Mouse (Mus musculus): Measurements from ENCODE around the gene Aldh9a1. TPM values are rescaled to one million over a fixed set of nuclear protein-coding genes. Genes with fewer than 3 reads are reported as not detected.
"Not testable (repeated sequence)": the region's sequence is repeated elsewhere in the genome, so short reads cannot be mapped to it uniquely, and the experiment has no call there.

Aldh9a1 gene
- polyA plus RNA-seq, 1 experiment from 2014 or later = 39.5 TPM

DNA sequence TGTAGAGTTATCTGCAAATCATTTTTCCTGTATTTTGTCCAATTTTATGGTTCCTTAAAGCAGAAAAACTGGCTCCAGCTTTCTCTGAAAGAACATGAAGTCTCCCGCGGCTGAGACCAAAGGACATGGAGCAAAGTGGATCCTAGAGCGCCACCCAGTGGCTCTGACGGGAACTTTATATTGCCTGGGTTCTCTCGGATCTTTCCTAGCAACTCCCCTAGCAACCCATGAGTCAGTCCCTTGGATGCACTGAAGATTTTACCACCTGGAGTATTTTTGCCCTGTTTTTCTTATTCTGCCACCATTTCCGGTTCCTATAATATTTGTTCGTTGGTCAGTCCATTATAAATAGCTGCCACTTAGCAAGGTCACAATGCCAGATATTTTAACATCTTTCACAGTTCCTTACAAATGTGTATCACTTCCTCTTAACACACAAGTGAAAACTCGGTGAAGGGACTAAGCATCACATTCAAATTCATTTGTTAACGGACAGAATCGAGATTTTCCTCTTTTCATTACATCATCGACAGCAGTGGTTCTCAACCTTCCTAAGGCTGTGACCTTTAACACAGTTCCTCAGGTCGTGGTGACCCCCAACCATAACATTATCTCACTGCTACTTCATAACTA lies 12.2 kb upstream of the Aldh9a1 start:
- peaks cover 9% of the 10 kb centered on the region for H3K4me1 ChIP-seq (replicated peaks)
- WGBS = 20% methylated on average over 12 of the region's 12 CpGs
- H3K27ac ChIP-seq = no peak overlapping the region
- no peak overlapping the region for H3K4me3 ChIP-seq
- no peaks in the 10 kb centered on the region for H3K9me3 ChIP-seq
- H3K27me3 ChIP-seq (ENCODE audit: insufficient read depth, poor library complexity, severe bottlenecking) = peaks cover 21% of the 10 kb centered on the region
- peaks cover 7% of the 10 kb centered on the region for H3K36me3 ChIP-seq
- DNase-seq (ENCODE audit: low spot score) = peak; percentile 86

DNA sequence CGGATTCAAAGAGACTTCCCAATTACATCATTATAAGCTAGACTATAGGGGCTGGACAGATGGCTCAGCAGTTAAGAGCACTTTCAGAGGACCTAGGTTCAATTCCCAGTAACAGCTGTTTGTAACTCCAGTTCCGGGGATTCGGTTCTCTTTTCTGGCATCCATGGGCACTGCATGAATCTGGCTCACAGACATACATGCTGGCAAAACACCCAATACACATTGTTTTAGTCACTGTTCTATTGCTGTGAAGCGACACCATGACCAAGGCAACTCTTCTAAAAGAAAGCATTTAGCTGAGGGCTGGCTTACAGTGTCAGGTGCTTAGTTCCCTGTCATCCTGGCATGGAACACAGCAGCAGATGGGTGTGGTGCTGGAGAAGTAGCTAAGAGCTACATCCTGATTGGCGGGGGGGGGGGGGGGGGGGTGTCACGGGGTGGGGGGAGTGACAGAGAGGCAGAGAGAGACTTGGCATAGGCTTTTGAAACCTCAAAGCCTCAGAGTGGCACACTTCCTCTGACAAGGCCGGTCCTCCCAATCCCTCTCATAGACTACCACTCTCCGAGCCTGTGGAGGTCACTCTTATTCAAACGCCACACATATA lies 10.5 kb upstream of the Aldh9a1 start:
- no peaks in the 10 kb centered on the region for H3K36me3 ChIP-seq
- 77% methylated on average over 8 of the region's 9 CpGs for WGBS
- H3K4me1 ChIP-seq (replicated peaks) = peaks cover 9% of the 10 kb centered on the region
- no peak overlapping the region for H3K4me3 ChIP-seq
- no peak for DNase-seq (ENCODE audit: low spot score)
- H3K27ac ChIP-seq = no peak overlapping the region
- H3K27me3 ChIP-seq (ENCODE audit: insufficient read depth, poor library complexity, severe bottlenecking) = peaks cover 21% of the 10 kb centered on the region
- H3K9me3 ChIP-seq = no peaks in the 10 kb centered on the region

- Histone ChIP-seq H3K4me3 (peak overlapping the region; percentile 56), H3K9me3 (no peaks in the 10 kb centered on the region), H3K4me1 (replicated peaks) (peaks cover 9% of the 10 kb centered on the region), H3K27ac (peak overlapping the region; percentile 56; the same call in 1 of the 2 replicates), H3K36me3 (no peaks in the 10 kb centered on the region), H3K27me3 (ENCODE audit: insufficient read depth, poor library complexity, severe bottlenecking) (peaks cover 21% of the 10 kb centered on the region)
- 3% methylated on average over 47 of the region's 47 CpGs for WGBS
- peak; percentile 20 for DNase-seq (ENCODE audit: low spot score)
Observed at GRCm38 (mm10) chr1:167340111-167340787, 9.5 kb upstream of the Aldh9a1 start.

DNA sequence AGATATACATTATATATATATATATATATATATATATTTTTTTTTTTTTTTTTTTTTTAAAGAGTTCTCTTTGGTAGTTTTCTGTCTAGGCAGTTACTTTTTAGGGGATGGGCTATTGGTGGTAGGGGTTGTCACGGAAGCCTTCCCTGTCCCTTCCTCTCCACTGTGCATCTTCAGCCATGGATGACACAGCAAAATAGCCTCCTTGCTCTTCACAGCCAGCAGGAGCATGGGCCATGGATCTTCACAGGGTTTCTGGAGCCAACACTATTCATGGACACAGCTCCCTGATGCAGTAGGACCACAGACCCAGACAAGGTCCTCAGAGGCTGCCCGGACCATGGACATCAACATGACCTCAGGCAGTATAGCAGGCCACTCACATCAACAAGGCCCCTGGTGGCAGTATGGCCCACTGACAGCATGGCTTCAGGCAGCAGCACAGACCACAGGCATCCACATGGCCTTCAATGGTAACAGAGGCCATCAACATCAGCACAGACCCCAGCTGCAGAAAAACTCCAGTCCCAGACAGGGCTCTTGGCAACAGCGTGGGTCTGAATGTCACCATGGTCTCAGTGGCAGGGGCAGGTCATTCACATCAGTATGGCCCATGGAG lies 8.8 kb upstream of the Aldh9a1 start:
- Histone ChIP-seq H3K27me3 (ENCODE audit: insufficient read depth, poor library complexity, severe bottlenecking) (peaks cover 21% of the 10 kb centered on the region), H3K4me3 (no peak overlapping the region), H3K4me1 (replicated peaks) (peaks cover 9% of the 10 kb centered on the region), H3K9me3 (no peaks in the 10 kb centered on the region), H3K27ac (no peak overlapping the region), H3K36me3 (no peaks in the 10 kb centered on the region)
- WGBS = 90% methylated on average over 3 of the region's 3 CpGs
- peak; percentile 15 for DNase-seq (ENCODE audit: low spot score)

GRCm38 (mm10) chr1:167342831-167343230 lies 7.0 kb upstream of the Aldh9a1 start:
- Histone ChIP-seq H3K4me3 (no peak overlapping the region), H3K36me3 (no peaks in the 10 kb centered on the region), H3K27ac (no peak overlapping the region), H3K27me3 (ENCODE audit: insufficient read depth, poor library complexity, severe bottlenecking) (peaks cover 21% of the 10 kb centered on the region), H3K9me3 (no peaks in the 10 kb centered on the region), H3K4me1 (replicated peaks) (peaks cover 9% of the 10 kb centered on the region)
- no peak for DNase-seq (ENCODE audit: low spot score)
- WGBS = 89% methylated on average over 10 of the region's 10 CpGs

DNA sequence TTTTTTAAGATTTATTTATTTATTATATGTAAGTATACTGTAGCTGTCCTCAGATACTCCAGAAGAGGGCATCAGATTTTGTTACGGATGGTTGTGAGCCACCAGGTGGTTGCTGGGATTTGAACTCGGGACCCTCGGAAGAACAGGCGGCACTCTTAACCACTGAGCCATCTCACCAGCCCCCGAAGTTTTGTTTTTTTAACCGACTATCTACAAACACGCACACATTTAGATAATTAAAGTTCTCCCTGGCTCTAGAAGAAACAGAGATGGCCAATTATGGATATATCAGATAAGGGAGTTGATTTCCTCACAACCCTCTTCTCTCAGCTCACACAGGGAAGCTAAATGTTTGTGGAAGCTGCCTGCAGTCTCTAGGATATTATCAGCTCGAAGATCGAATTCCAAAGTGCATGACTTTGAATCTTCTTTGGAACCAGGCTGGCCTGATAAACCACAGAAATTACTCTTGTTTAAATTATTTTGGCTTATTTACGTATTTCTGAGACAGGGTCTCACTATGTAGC lies 3.7 kb upstream of the Aldh9a1 start:
- not testable (repeated sequence) for H3K4me3 ChIP-seq; H3K27ac ChIP-seq; H3K27me3 ChIP-seq (ENCODE audit: insufficient read depth, poor library complexity, severe bottlenecking); H3K36me3 ChIP-seq; DNase-seq (ENCODE audit: low spot score); H3K9me3 ChIP-seq
- H3K4me1 ChIP-seq (replicated peaks) = peaks cover 10% of the 10 kb centered on the region
- WGBS = 91% methylated on average over 10 of the region's 10 CpGs

DNA sequence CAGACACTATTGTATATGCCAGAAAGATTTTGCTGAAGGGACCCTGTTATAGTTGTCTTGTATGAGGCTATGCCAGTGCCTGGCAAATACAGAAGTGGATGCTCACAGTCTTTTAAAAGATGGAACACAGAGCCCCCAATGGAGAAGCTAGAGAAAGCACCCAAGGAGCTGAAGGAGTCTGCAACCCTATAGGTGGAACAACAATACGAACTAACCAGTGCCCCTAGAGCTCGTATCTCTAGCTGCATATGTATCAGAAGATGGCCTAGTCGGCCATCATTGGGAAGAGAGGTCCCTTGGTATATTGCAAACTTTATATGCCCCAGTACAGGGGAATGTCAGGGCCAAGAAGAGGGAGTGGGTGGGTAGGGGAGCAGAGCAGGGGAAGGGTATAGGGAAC lies 585 bp upstream of the Aldh9a1 start:
- DNase-seq (ENCODE audit: low spot score); H3K27me3 ChIP-seq (ENCODE audit: insufficient read depth, poor library complexity, severe bottlenecking); H3K9me3 ChIP-seq; H3K36me3 ChIP-seq; H3K27ac ChIP-seq: not testable (repeated sequence)
- 68% methylated on average over 3 of the region's 3 CpGs for WGBS
- Histone ChIP-seq H3K4me3 (0 out of 2 replicates have a peak overlapping the region, but pooled peaks have one; percentile 85), H3K4me1 (replicated peaks) (peaks cover 11% of the 10 kb centered on the region)

DNA sequence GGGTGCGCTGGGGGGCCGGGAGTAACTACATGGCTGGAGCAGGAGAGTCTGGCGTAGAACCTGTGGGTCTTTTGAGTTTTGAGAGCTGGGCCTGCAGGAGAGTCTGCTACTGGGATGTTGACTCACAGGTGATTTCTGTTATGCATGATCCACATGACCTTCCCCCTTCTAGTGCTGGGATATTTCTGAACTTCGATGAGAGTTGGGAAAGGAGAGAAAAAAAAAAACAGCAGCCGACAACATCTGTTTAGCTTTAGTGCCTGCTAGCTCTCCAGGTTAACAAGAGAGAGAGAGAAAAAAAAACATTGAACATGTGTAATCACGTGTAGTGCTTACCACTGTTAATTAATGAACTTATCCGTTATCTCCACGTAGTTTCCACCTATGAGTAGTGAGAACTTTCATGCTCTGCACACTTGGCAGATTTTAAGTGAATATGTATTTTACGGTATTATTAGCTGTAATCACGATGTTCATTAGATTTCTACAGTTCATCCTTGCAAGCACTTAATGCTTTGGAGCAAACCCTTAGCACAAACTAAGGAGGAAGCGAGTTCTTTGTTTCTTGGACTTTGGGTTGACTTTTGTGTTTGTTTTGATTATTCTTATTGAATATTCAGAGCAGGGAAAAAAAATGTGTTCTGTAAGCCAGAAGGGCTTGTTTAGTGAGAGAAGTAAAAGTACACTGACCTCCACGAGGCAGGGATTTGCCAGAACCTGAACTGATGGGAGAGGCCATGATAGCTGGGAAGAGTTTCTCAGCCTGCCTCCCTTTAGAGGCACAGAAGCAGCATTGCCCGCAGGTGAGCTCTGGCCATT lies 1.0 kb downstream of the Aldh9a1 start:
- H3K36me3 ChIP-seq = peaks cover 23% of the 10 kb centered on the region
- peak overlapping the region; percentile 91 for H3K27ac ChIP-seq
- WGBS = 33% methylated on average over 13 of the region's 13 CpGs
- peak overlapping the region; percentile 85 for H3K4me3 ChIP-seq
- no peaks in the 10 kb centered on the region for H3K9me3 ChIP-seq
- no peaks in the 10 kb centered on the region for H3K27me3 ChIP-seq (ENCODE audit: insufficient read depth, poor library complexity, severe bottlenecking)
- no peak for DNase-seq (ENCODE audit: low spot score)
- peaks cover 11% of the 10 kb centered on the region for H3K4me1 ChIP-seq (replicated peaks)

- Histone ChIP-seq H3K4me1 (replicated peaks) (peaks cover 11% of the 10 kb centered on the region), H3K9me3 (no peaks in the 10 kb centered on the region), H3K36me3 (peaks cover 39% of the 10 kb centered on the region), H3K27ac (no peak overlapping the region), H3K4me3 (no peak overlapping the region), H3K27me3 (ENCODE audit: insufficient read depth, poor library complexity, severe bottlenecking) (no peaks in the 10 kb centered on the region)
- WGBS = 93% methylated on average over 14 of the region's 14 CpGs
- no peak for DNase-seq (ENCODE audit: low spot score)
Observed at GRCm38 (mm10) chr1:167352403-167352802, 2.6 kb downstream of the Aldh9a1 start.

DNA sequence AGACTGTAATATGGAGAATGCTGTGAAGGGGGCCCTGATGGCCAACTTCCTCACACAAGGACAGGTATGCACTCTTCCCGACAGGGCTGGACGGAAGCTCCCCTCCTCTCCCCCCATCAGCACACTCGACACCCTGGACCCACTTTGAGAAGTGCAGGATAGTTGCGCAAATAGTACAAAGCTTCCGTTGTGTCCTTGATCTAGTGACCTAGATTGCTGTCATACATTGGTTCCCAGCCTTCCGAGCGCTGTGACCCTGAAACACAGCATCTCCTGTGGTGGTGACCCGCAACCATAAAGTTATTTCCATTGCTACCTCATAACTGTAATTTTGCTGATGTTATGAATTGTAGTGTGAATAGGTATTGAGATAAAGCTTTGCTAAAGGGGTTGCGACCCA lies 7.6 kb downstream of the Aldh9a1 start:
- no peak overlapping the region for H3K27ac ChIP-seq
- peaks cover 75% of the 10 kb centered on the region for H3K36me3 ChIP-seq
- no peak for DNase-seq (ENCODE audit: low spot score)
- H3K27me3 ChIP-seq (ENCODE audit: insufficient read depth, poor library complexity, severe bottlenecking) = no peaks in the 10 kb centered on the region
- no peak overlapping the region for H3K4me3 ChIP-seq
- WGBS = 95% methylated on average over 9 of the region's 9 CpGs
- no peaks in the 10 kb centered on the region for H3K9me3 ChIP-seq
- no peaks in the 10 kb centered on the region for H3K4me1 ChIP-seq (replicated peaks)

DNA sequence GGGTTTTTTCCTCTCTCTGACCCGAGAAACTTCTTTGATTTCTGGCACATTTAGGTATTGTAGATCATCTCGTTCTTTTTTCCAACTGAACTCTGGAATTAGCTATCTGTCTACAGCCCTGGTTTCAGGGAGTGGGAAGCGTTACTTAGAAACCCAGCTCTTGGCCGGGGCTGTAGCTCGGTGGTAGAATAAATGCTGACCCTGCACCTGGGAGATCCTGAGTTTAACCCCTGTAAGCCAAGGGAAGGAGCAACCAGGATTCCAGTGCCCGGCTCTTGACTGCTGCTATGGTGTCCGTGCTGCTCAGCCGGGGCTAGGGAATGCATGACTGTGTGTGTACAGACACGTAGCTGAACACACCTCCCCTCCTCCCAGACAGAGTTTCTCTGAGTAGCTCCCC lies 8.9 kb downstream of the Aldh9a1 start:
- no peak overlapping the region for H3K4me3 ChIP-seq
- no peaks in the 10 kb centered on the region for H3K27me3 ChIP-seq (ENCODE audit: insufficient read depth, poor library complexity, severe bottlenecking)
- H3K4me1 ChIP-seq (replicated peaks) = no peaks in the 10 kb centered on the region
- H3K9me3 ChIP-seq = no peaks in the 10 kb centered on the region
- peaks cover 73% of the 10 kb centered on the region for H3K36me3 ChIP-seq
- DNase-seq (ENCODE audit: low spot score) = no peak
- whole genome bisulfite sequencing = 90% methylated on average over 9 of the region's 9 CpGs
- no peak overlapping the region for H3K27ac ChIP-seq

DNA sequence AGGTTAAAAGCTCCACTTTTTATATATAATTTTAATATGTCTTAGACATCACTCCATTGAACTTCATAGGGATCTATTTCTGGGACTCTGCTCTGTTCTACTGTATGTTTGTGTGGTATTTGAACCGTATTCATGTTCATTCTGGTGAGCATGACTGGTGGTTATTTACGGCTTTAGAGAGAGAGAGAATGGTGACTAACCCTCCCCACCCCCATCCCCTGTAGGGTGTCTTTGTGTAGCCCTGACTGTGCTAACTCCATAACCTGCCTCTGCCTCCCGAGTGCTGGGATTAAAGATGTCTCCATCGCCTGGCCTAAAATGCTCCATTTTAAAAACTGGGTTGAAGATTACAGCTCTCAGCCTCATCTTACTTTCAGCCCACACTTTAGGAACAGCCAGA lies 10.5 kb downstream of the Aldh9a1 start:
- H3K9me3 ChIP-seq = no peaks in the 10 kb centered on the region

More for the DNA sequence above, 10.5 kb downstream of the Aldh9a1 start:
- no peaks in the 10 kb centered on the region for H3K4me1 ChIP-seq (replicated peaks)
- H3K27ac ChIP-seq = no peak overlapping the region
- H3K4me3 ChIP-seq = no peak overlapping the region
- no peak for DNase-seq (ENCODE audit: low spot score)
- peaks cover 66% of the 10 kb centered on the region for H3K36me3 ChIP-seq
- H3K27me3 ChIP-seq (ENCODE audit: insufficient read depth, poor library complexity, severe bottlenecking) = no peaks in the 10 kb centered on the region
- 60% methylated on average over 4 of the region's 4 CpGs for WGBS
